Mouse (Mus musculus): ENCODE results near the gene Gstt2. TPM values are rescaled to one million over a fixed set of nuclear protein-coding genes. Genes with fewer than 3 reads are reported as not detected.

Gstt2 gene
- polyA plus RNA-seq, 1 experiment from 2014 or later, result 10.4 TPM

- H3K9me3 ChIP-seq (replicated peaks), result no peaks in the 10 kb centered on the region
- no peak within 1 kb of the TSS for H3K27ac ChIP-seq
- H3K4me2 ChIP-seq, result no peak within 1 kb of the TSS
- 0 out of 2 replicates have a peak, but pooled peaks cover 5% of the 10 kb centered on the region for H3K27me3 ChIP-seq
- no peak for ATAC-seq (replicated peaks; ENCODE audit: insufficient number of reproducible peaks, insufficient read depth, low FRiP score, low read depth)
- H3K9ac ChIP-seq, result no peak within 1 kb of the TSS
- H3K4me3 ChIP-seq, result no peak within 1 kb of the TSS
- 90% methylated on average over 2 of the region's 2 CpGs for WGBS
- no peaks in the 10 kb centered on the region for H3K36me3 ChIP-seq
- H3K4me1 ChIP-seq (replicated peaks), result peaks cover 3% of the 10 kb centered on the region
Measured at GRCm38 (mm10) chr10:75822443-75822842, 14.8 kb downstream of the Gstt2 start, which contains the start of gene Gstt4. Gstt4 (minus strand) TSS chr10:75822543.

- no peak overlapping the region for H3K27ac ChIP-seq
- H3K9ac ChIP-seq, result no peak overlapping the region
- no peaks in the 10 kb centered on the region for H3K9me3 ChIP-seq (replicated peaks)
- no peaks in the 10 kb centered on the region for H3K4me1 ChIP-seq (replicated peaks)
- no peak for ATAC-seq (replicated peaks; ENCODE audit: insufficient number of reproducible peaks, insufficient read depth, low FRiP score, low read depth)
- no peak overlapping the region for H3K4me3 ChIP-seq
- 84% methylated on average over 5 of the region's 5 CpGs for WGBS
- no peak overlapping the region for H3K4me2 ChIP-seq
- no peaks in the 10 kb centered on the region for H3K36me3 ChIP-seq
- 0 out of 2 replicates have a peak, but pooled peaks cover 5% of the 10 kb centered on the region for H3K27me3 ChIP-seq
Measured at GRCm38 (mm10) chr10:75819882-75820281, 17.3 kb downstream of the Gstt2 start.

GRCm38 (mm10) chr10:75818641-75819040 lies 18.6 kb downstream of the Gstt2 start:
- Histone ChIP-seq H3K27ac (no peak overlapping the region), H3K27me3 (0 out of 2 replicates have a peak, but pooled peaks cover 5% of the 10 kb centered on the region)

GRCm38 (mm10) chr10:75804217-75804616 lies 33.0 kb downstream of the Gstt2 start:
- WGBS, result 58% methylated on average over 2 of the region's 2 CpGs
- H3K27ac ChIP-seq, result no peak overlapping the region

More at GRCm38 (mm10) chr10:75818641-75819040, 18.6 kb downstream of the Gstt2 start:
- Histone ChIP-seq H3K36me3 (no peaks in the 10 kb centered on the region), H3K4me1 (replicated peaks) (no peaks in the 10 kb centered on the region), H3K9ac (no peak overlapping the region), H3K4me3 (no peak overlapping the region), H3K9me3 (replicated peaks) (no peaks in the 10 kb centered on the region), H3K4me2 (no peak overlapping the region)
- no peak for ATAC-seq (replicated peaks; ENCODE audit: insufficient number of reproducible peaks, insufficient read depth, low FRiP score, low read depth)
- 49% methylated on average over 10 of the region's 10 CpGs for WGBS

GRCm38 (mm10) chr10:75798176-75798696 lies 39.0 kb downstream of the Gstt2 start, which contains the start of gene Gstt1:
Gstt1 (minus strand) TSS chr10:75798584.
- H3K9ac ChIP-seq, result peak within 1 kb of the TSS; percentile 55
- ATAC-seq (replicated peaks; ENCODE audit: insufficient number of reproducible peaks, insufficient read depth, low FRiP score, low read depth), result peak; percentile 68; the same call in 1 of the 2 replicates
- WGBS, result 3% methylated on average over 18 of the region's 18 CpGs
- H3K36me3 ChIP-seq, result no peaks in the 10 kb centered on the region
- no peak within 1 kb of the TSS for H3K27ac ChIP-seq
- H3K9me3 ChIP-seq (replicated peaks), result no peaks in the 10 kb centered on the region
- H3K4me3 ChIP-seq, result peak within 1 kb of the TSS; percentile 52
- peaks cover 15% of the 10 kb centered on the region for H3K4me1 ChIP-seq (replicated peaks)
- H3K27me3 ChIP-seq, result no peaks in the 10 kb centered on the region; the same call in 1 of the 2 replicates
- H3K4me2 ChIP-seq, result peak within 1 kb of the TSS; percentile 96

More at GRCm38 (mm10) chr10:75804217-75804616, 33.0 kb downstream of the Gstt2 start:
- H3K9ac ChIP-seq, result no peak overlapping the region
- no peaks in the 10 kb centered on the region for H3K9me3 ChIP-seq (replicated peaks)
- no peaks in the 10 kb centered on the region for H3K36me3 ChIP-seq
- H3K4me1 ChIP-seq (replicated peaks), result no peaks in the 10 kb centered on the region
- no peak overlapping the region for H3K4me2 ChIP-seq
- no peak overlapping the region for H3K4me3 ChIP-seq
- no peak for ATAC-seq (replicated peaks; ENCODE audit: insufficient number of reproducible peaks, insufficient read depth, low FRiP score, low read depth)
- no peaks in the 10 kb centered on the region; the same call in 1 of the 2 replicates for H3K27me3 ChIP-seq

GRCm38 (mm10) chr10:75797619-75798175 lies 39.5 kb downstream of the Gstt2 start:
- Histone ChIP-seq H3K4me2 (peak overlapping the region; percentile 96), H3K9ac (peak overlapping the region; percentile 55), H3K9me3 (replicated peaks) (no peaks in the 10 kb centered on the region), H3K36me3 (no peaks in the 10 kb centered on the region), H3K27ac (no peak overlapping the region), H3K27me3 (no peaks in the 10 kb centered on the region; the same call in 1 of the 2 replicates), H3K4me1 (replicated peaks) (peaks cover 15% of the 10 kb centered on the region), H3K4me3 (peak overlapping the region; percentile 52)
- 0% methylated on average over 12 of the region's 12 CpGs for WGBS
- no peak; the same call in 1 of the 2 replicates for ATAC-seq (replicated peaks; ENCODE audit: insufficient number of reproducible peaks, insufficient read depth, low FRiP score, low read depth)

- peaks cover 15% of the 10 kb centered on the region for H3K4me1 ChIP-seq (replicated peaks)
- ATAC-seq (replicated peaks; ENCODE audit: insufficient number of reproducible peaks, insufficient read depth, low FRiP score, low read depth), result no peak
- no peaks in the 10 kb centered on the region for H3K9me3 ChIP-seq (replicated peaks)
- no peaks in the 10 kb centered on the region for H3K36me3 ChIP-seq
- 31% methylated on average over 11 of the region's 11 CpGs for WGBS
- no peak overlapping the region for H3K27ac ChIP-seq
- H3K27me3 ChIP-seq, result no peaks in the 10 kb centered on the region; the same call in 1 of the 2 replicates
- H3K9ac ChIP-seq, result peak overlapping the region; percentile 55; the same call in 1 of the 2 replicates
- peak overlapping the region; percentile 96 for H3K4me2 ChIP-seq
- peak overlapping the region; percentile 52 for H3K4me3 ChIP-seq
Measured at GRCm38 (mm10) chr10:75796731-75797516, 40.3 kb downstream of the Gstt2 start.

- Histone ChIP-seq H3K27ac (no peak overlapping the region), H3K4me2 (no peak overlapping the region), H3K9me3 (replicated peaks) (no peaks in the 10 kb centered on the region), H3K4me1 (replicated peaks) (peaks cover 15% of the 10 kb centered on the region), H3K27me3 (no peaks in the 10 kb centered on the region), H3K36me3 (no peaks in the 10 kb centered on the region), H3K4me3 (no peak overlapping the region), H3K9ac (no peak overlapping the region)
- 38% methylated on average over 3 of the region's 3 CpGs for WGBS
- ATAC-seq (replicated peaks; ENCODE audit: insufficient number of reproducible peaks, insufficient read depth, low FRiP score, low read depth), result no peak
Measured at GRCm38 (mm10) chr10:75794880-75795279, 42.3 kb downstream of the Gstt2 start.

GRCm38 (mm10) chr10:75790773-75791172 lies 46.5 kb downstream of the Gstt2 start:
- no peaks in the 10 kb centered on the region for H3K36me3 ChIP-seq
- ATAC-seq (replicated peaks; ENCODE audit: insufficient number of reproducible peaks, insufficient read depth, low FRiP score, low read depth), result no peak
- H3K27ac ChIP-seq, result no peak overlapping the region
- H3K9me3 ChIP-seq (replicated peaks), result no peaks in the 10 kb centered on the region
- H3K4me3 ChIP-seq, result no peak overlapping the region
- WGBS, result 21% methylated on average over 7 of the region's 7 CpGs
- H3K9ac ChIP-seq, result no peak overlapping the region
- H3K4me1 ChIP-seq (replicated peaks), result peaks cover 5% of the 10 kb centered on the region
- H3K27me3 ChIP-seq, result no peaks in the 10 kb centered on the region
- H3K4me2 ChIP-seq, result no peak overlapping the region

- Histone ChIP-seq H3K27me3 (no peaks in the 10 kb centered on the region), H3K36me3 (no peaks in the 10 kb centered on the region), H3K4me2 (no peak overlapping the region), H3K27ac (no peak overlapping the region), H3K9me3 (replicated peaks) (no peaks in the 10 kb centered on the region), H3K4me3 (no peak overlapping the region), H3K4me1 (replicated peaks) (peaks cover 2% of the 10 kb centered on the region), H3K9ac (no peak overlapping the region)
- no peak for ATAC-seq (replicated peaks; ENCODE audit: insufficient number of reproducible peaks, insufficient read depth, low FRiP score, low read depth)
- WGBS, result 81% methylated on average over 5 of the region's 5 CpGs
Measured at GRCm38 (mm10) chr10:75789841-75790240, 47.4 kb downstream of the Gstt2 start.

GRCm38 (mm10) chr10:75789081-75789735 lies 48.0 kb downstream of the Gstt2 start:
- H3K9me3 ChIP-seq (replicated peaks), result no peaks in the 10 kb centered on the region
- ATAC-seq (replicated peaks; ENCODE audit: insufficient number of reproducible peaks, insufficient read depth, low FRiP score, low read depth), result no peak
- no peaks in the 10 kb centered on the region for H3K27me3 ChIP-seq
- no peak overlapping the region for H3K9ac ChIP-seq
- no peak overlapping the region for H3K4me3 ChIP-seq
- H3K4me1 ChIP-seq (replicated peaks), result no peaks in the 10 kb centered on the region; the same call in 1 of the 2 replicates
- no peaks in the 10 kb centered on the region for H3K36me3 ChIP-seq
- WGBS, result 69% methylated on average over 6 of the region's 6 CpGs
- H3K27ac ChIP-seq, result no peak overlapping the region
- no peak overlapping the region for H3K4me2 ChIP-seq

Data from heart, embryonic 15.5 days (tissue).